Mouse (Mus musculus) ES-Bruce4 (cell line): ENCODE data around the gene Rnf19b.

Experiments used
- CTCF ChIP-seq: IDR thresholded peaks from one replicate; pipeline ENCODE4 v1.8.1; 2011; ENCODE audit warnings: low read depth, low read length
- POLR2A ChIP-seq: IDR thresholded peaks from one replicate; pipeline ENCODE4 v1.8.1; 2011; ENCODE audit warnings: low read length; ENCODE audit not compliant: insufficient read depth

GRCm38 (mm10) chr4:129050901-129051417 is 7.1 kb upstream of the Rnf19b start:
- no peak for TF ChIP-seq CTCF
- TF ChIP-seq POLR2A, result no peak
